Mouse (Mus musculus): ENCODE results near the gene Trpc4. TPM values are rescaled to one million over a fixed set of nuclear protein-coding genes. Genes with fewer than 3 reads are reported as not detected.

Trpc4 gene
- not detected in 2 replicates for total RNA-seq (2017)

- ATAC-seq (replicated peaks in 1 of 2; ENCODE audit: insufficient read depth in 1 of 2, low FRiP score in 2 of 2, low TSS enrichment in 1 of 2, low read depth in 1 of 2, poor library complexity in 2 of 2, severe bottlenecking in 2 of 2), result no peak; a peak in 1 of 4 replicates
Measured at GRCm38 (mm10) chr3:54155639-54156315, at the start of gene Trpc4. Gene Trpc4 (plus strand): TSS chr3:54156035.

- no peak for ATAC-seq (replicated peaks in 1 of 2; ENCODE audit: insufficient read depth in 1 of 2, low FRiP score in 2 of 2, low TSS enrichment in 1 of 2, low read depth in 1 of 2, poor library complexity in 2 of 2, severe bottlenecking in 2 of 2)
Measured at GRCm38 (mm10) chr3:54111489-54111888, 44.3 kb upstream of the Trpc4 start.

- ATAC-seq (replicated peaks in 1 of 2; ENCODE audit: insufficient read depth in 1 of 2, low FRiP score in 2 of 2, low TSS enrichment in 1 of 2, low read depth in 1 of 2, poor library complexity in 2 of 2, severe bottlenecking in 2 of 2), result no peak
Measured at GRCm38 (mm10) chr3:54135376-54135775, 20.5 kb upstream of the Trpc4 start.

- ATAC-seq (replicated peaks in 1 of 2; ENCODE audit: insufficient read depth in 1 of 2, low FRiP score in 2 of 2, low TSS enrichment in 1 of 2, low read depth in 1 of 2, poor library complexity in 2 of 2, severe bottlenecking in 2 of 2), result no peak
Measured at GRCm38 (mm10) chr3:54141376-54141775, 14.5 kb upstream of the Trpc4 start.

- ATAC-seq (replicated peaks in 1 of 2; ENCODE audit: insufficient read depth in 1 of 2, low FRiP score in 2 of 2, low TSS enrichment in 1 of 2, low read depth in 1 of 2, poor library complexity in 2 of 2, severe bottlenecking in 2 of 2), result no peak
Measured at GRCm38 (mm10) chr3:54154844-54155638, 794 bp upstream of the Trpc4 start.

- ATAC-seq (replicated peaks in 1 of 2; ENCODE audit: insufficient read depth in 1 of 2, low FRiP score in 2 of 2, low TSS enrichment in 1 of 2, low read depth in 1 of 2, poor library complexity in 2 of 2, severe bottlenecking in 2 of 2), result no peak
Measured at GRCm38 (mm10) chr3:54156316-54157000, 623 bp downstream of the Trpc4 start.

- no peak for ATAC-seq (replicated peaks in 1 of 2; ENCODE audit: insufficient read depth in 1 of 2, low FRiP score in 2 of 2, low TSS enrichment in 1 of 2, low read depth in 1 of 2, poor library complexity in 2 of 2, severe bottlenecking in 2 of 2)
Measured at GRCm38 (mm10) chr3:54170701-54171100, 14.9 kb downstream of the Trpc4 start.

- no peak for ATAC-seq (replicated peaks in 1 of 2; ENCODE audit: insufficient read depth in 1 of 2, low FRiP score in 2 of 2, low TSS enrichment in 1 of 2, low read depth in 1 of 2, poor library complexity in 2 of 2, severe bottlenecking in 2 of 2)
Measured at GRCm38 (mm10) chr3:54177296-54177695, 21.5 kb downstream of the Trpc4 start.

- no peak for ATAC-seq (replicated peaks in 1 of 2; ENCODE audit: insufficient read depth in 1 of 2, low FRiP score in 2 of 2, low TSS enrichment in 1 of 2, low read depth in 1 of 2, poor library complexity in 2 of 2, severe bottlenecking in 2 of 2)
Measured at GRCm38 (mm10) chr3:54190932-54191668, 35.3 kb downstream of the Trpc4 start.

GRCm38 (mm10) chr3:54201231-54201630 is 45.4 kb downstream of the Trpc4 start:
- ATAC-seq (replicated peaks in 1 of 2; ENCODE audit: insufficient read depth in 1 of 2, low FRiP score in 2 of 2, low TSS enrichment in 1 of 2, low read depth in 1 of 2, poor library complexity in 2 of 2, severe bottlenecking in 2 of 2), result no peak

- ATAC-seq (replicated peaks in 1 of 2; ENCODE audit: insufficient read depth in 1 of 2, low FRiP score in 2 of 2, low TSS enrichment in 1 of 2, low read depth in 1 of 2, poor library complexity in 2 of 2, severe bottlenecking in 2 of 2), result no peak
Measured at GRCm38 (mm10) chr3:54204386-54204785, 48.6 kb downstream of the Trpc4 start.

- no peak for ATAC-seq (replicated peaks in 1 of 2; ENCODE audit: insufficient read depth in 1 of 2, low FRiP score in 2 of 2, low TSS enrichment in 1 of 2, low read depth in 1 of 2, poor library complexity in 2 of 2, severe bottlenecking in 2 of 2)
Measured at GRCm38 (mm10) chr3:54210112-54210511, 54.3 kb downstream of the Trpc4 start.

- ATAC-seq (replicated peaks in 1 of 2; ENCODE audit: insufficient read depth in 1 of 2, low FRiP score in 2 of 2, low TSS enrichment in 1 of 2, low read depth in 1 of 2, poor library complexity in 2 of 2, severe bottlenecking in 2 of 2), result no peak
Measured at GRCm38 (mm10) chr3:54211441-54211840, 55.6 kb downstream of the Trpc4 start.

GRCm38 (mm10) chr3:54222549-54222948 is 66.7 kb downstream of the Trpc4 start:
- no peak for ATAC-seq (replicated peaks in 1 of 2; ENCODE audit: insufficient read depth in 1 of 2, low FRiP score in 2 of 2, low TSS enrichment in 1 of 2, low read depth in 1 of 2, poor library complexity in 2 of 2, severe bottlenecking in 2 of 2)

GRCm38 (mm10) chr3:54228463-54228862 is 72.6 kb downstream of the Trpc4 start:
- ATAC-seq (replicated peaks in 1 of 2; ENCODE audit: insufficient read depth in 1 of 2, low FRiP score in 2 of 2, low TSS enrichment in 1 of 2, low read depth in 1 of 2, poor library complexity in 2 of 2, severe bottlenecking in 2 of 2), result no peak

GRCm38 (mm10) chr3:54238891-54239290 is 83.1 kb downstream of the Trpc4 start:
- no peak for ATAC-seq (replicated peaks in 1 of 2; ENCODE audit: insufficient read depth in 1 of 2, low FRiP score in 2 of 2, low TSS enrichment in 1 of 2, low read depth in 1 of 2, poor library complexity in 2 of 2, severe bottlenecking in 2 of 2)

GRCm38 (mm10) chr3:54239426-54239825 is 83.6 kb downstream of the Trpc4 start:
- no peak for ATAC-seq (replicated peaks in 1 of 2; ENCODE audit: insufficient read depth in 1 of 2, low FRiP score in 2 of 2, low TSS enrichment in 1 of 2, low read depth in 1 of 2, poor library complexity in 2 of 2, severe bottlenecking in 2 of 2)

Measured in hematopoietic stem cell, adult 5-6 weeks (primary cell).